Mouse (Mus musculus) brain, embryonic 14.5 days (tissue): ENCODE data around the gene Rps6ka4. TPM values are rescaled to one million over a fixed set of nuclear protein-coding genes. Genes with fewer than 3 reads are reported as not detected.

Experiments
- DNase-seq: peaks from one replicate; pipeline ENCODE4 v3.0.0-alpha.2; 2011; ENCODE audit warnings: low read depth
- CTCF ChIP-seq: fragments of 200-500 bp; IDR thresholded peaks from 2 replicates; pipeline ENCODE4 v1.5.1; 2012; ENCODE audit warnings: inconsistent platforms, mild to moderate bottlenecking, moderate library complexity, borderline replicate concordance; ENCODE audit not compliant: insufficient read depth, insufficient read length; ENCODE audit errors: extremely low read depth
- POLR2A ChIP-seq: fragments of 200-500 bp; IDR thresholded peaks from 2 replicates; pipeline ENCODE4 v1.6.1; 2012; ENCODE audit warnings: mild to moderate bottlenecking, inconsistent platforms, borderline replicate concordance; ENCODE audit not compliant: poor library complexity, insufficient read depth, insufficient read length, severe bottlenecking; ENCODE audit errors: extremely low read depth
- polyA plus RNA-seq: library from polyadenylated mRNA; depleted of rRNA; stranded (reverse); fragments of >200 nt; gene quantifications from 2 replicates; pipeline ENCODE4 v1.2.3, GENCODE M21; 2012

Rps6ka4 gene
- polyA plus RNA-seq, 1 experiment = 7.3 TPM

DNA sequence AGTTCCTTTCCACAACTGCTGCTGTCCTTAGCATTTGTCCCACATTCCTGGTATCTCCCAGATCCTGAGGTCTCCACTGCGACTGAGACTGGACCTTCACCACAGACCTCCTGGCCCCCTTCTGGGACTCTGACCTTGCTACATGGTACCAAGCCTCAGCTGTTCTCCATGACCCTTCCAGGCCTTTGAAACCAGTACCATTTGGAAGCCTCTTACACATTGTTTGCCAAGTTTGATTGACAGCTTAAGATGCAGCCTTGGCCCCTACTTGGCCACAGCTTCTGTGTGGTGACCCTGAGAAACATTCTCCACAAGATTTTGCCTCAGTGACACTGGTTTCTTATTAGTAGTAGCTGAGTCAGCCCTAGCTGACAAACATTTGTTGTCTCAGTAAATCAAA, 1.9 kb upstream of the Rps6ka4 start:
- TF ChIP-seq POLR2A (no peak), CTCF (no peak)
- no peak for DNase-seq

DNA sequence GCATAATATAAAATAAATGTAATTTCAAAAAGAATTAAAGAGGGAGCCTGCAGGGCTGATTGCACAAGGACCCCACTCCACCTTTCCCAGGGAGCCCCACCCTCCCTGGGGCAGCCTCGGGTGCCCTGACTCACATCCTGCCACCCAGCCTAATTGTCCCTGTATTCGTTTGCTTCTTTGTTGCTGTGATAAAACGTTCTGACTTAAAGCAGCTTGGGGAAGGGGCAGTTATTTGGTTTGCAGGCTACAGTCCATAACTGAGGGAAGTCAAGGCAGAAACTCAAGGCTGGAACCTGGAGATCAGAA, 809 bp upstream of the Rps6ka4 start:
- no peak for TF ChIP-seq POLR2A
- no peak for DNase-seq

DNA sequence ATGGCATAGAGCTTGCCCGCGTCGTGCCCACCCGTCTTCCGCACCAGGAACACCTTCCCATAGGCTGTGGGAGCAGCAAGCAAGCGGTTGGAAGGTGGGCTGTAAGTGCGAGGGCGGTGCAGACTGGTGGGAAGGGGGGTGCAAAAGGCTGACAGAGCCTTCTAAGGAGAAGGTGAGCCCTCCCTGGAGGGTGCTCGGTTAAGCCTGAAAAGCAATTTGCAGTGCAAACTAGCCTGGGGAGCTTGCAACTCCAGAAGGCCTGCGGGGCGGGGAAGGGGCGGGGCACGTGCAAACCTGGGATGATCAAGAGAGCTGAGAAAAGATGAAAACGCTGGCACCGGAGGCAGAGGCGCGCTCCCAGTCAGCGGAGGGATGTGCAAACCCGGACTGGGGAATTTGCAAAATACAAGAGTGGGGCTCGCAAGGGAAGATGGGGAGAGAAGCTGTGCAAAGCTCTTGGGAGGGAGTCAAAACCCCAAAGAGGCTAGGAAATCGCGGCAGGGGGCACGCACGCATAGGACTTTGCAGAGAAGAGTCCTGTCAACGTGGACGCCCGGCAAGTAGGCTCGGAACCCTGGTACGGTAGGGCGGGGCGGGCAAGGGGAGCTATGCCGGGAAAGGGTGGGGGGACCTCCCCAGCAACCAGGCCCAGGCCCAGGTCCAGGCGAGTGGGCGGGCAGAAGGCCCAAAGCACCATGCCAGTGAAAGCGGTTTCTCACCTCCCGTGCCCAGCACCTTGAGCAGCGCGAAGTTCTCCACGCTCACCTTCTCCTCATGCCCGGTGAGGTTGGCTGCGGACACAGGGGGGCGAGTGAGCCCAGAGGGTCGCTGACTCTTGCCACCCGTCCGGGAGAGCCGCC, 591 bp downstream of the Rps6ka4 start:
- TF ChIP-seq POLR2A = no peak
- no peak for TF ChIP-seq CTCF
- peak; percentile 75 for DNase-seq

DNA sequence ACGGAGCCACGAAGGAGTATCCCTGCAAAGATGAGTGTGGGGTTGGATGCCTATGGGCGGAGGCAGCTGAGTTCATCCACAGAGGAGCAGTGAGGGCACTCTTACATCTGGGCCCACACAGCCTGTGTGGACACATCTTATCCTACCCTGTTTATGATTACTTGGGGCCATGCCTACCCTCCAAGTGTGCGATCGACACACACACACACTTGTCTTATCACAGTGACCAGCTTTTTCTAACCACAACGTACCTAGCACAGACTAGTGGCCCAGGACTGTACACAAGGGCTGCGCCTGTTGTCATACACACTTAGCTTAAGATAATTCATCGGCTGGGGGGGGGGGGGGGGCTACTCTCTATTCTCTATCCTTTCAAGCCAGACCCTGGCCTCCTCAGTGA, 8.1 kb downstream of the Rps6ka4 start:
- TF ChIP-seq POLR2A (no peak), CTCF (no peak)
- no peak for DNase-seq

DNA sequence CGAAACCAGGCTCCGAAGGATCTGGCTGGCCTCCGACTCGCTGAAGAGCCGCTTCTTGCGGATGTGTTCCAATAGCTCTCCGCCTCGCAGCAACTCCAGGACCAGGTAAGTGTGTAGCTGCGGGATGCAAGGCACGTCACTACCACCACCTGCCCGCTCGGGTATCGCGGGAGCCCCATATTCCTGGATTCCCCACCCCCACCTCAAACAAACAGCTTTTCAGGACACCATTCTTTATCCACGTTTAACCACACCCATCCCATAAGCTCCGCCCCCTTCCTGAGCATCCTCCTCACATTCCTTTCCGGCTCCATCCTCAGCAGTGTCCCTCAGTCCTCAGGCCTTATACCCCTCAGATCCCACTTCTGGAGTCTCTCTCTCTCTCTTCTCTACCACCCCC, 9.1 kb downstream of the Rps6ka4 start:
- peak; percentile 52 for DNase-seq
- no peak for TF ChIP-seq POLR2A
- TF ChIP-seq CTCF = no peak

DNA sequence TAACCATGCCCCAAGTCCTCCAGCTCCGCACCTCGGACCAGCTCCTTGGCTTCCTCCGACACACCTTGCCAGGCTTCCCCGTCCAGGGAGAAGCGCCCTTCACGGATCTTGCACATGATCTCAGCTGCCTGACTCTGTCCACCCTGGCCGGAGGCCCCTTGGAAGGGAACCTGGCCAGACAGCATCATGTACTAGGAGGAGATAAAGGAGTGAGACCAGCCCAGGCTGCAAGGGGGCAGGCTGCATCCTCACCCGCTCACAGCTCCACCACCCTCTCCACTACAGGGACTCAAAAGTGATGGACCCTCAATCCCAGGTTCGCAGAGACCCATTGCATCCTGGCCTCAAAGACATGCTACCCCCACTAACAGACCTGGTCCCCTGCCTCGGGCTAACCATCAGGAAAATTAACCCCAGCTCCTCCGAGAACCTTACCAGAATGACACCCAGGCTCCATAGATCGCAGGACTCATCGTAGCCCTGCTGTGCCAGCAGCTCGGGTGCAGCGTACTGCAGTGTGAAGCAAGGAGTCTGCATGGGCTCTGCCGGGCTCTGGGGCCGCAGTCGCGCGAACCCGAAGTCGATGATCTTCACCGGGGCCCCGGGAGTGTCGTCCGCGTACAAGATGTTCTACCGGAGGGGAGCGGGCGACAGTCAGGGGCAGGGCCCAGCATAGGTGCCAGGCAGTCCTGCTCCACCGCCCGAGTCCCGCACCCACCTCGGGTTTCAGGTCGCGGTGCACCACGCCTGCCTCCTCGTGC, 9.7 kb downstream of the Rps6ka4 start:
- DNase-seq = no peak

DNA sequence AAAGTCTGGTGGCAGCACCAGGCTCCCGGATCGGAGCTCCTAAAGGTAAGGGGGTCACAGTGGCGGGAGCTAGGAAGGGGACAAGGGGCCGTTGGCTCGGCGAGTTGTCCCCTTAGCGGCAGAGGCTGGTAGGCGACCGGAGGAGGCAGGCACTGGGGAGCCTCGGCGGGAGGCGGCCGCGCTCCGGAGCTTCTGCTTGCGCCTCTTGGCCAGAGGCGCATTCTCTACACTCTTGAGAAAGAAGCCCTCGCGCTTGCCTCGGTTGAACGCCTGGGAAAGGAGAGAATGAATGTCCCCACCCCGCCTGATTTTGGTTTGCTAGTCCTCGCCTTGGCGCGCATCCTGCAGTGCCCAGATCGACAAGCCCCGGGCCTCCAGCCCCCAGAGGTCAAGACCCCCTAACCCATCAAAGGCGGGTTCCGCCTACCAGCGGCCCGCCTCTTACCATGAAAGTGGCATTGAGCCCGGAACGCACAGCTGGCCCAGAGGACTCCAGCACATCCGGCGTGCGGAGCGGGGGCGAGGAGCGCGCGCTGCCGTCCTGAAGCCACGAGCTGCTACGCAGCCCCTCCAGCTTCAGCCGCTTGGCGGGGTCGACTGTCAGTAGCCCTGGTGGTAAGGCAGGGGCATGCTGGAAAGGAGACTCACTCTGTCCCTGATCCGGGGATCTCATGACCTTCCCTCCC, 10.4 kb downstream of the Rps6ka4 start:
- peak; percentile 51 for DNase-seq

More for the DNA sequence above, 9.7 kb downstream of the Rps6ka4 start:
- no peak for TF ChIP-seq CTCF
- TF ChIP-seq POLR2A = no peak

DNA sequence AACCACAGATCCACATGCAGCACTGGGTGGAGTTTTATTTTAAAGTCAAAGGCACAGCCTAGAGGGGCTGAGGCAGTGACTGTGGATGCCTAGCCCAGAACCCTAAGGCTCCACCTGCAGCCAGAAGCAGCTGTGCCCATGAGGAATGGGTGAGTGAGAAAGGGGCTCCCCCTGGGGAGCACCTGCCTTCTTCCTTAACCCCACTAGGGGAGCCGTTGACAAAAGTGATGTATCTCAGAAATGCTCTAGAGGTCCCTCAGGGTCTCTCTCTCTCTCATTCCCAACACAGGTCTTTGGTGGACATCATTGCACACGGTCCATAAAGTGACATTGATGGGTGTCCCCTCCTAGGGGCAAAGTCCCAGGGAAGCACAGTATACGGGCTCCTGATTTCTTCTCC, 11.4 kb downstream of the Rps6ka4 start:
- peak; percentile 33; the same call in 1 of the 2 replicates for TF ChIP-seq CTCF
- TF ChIP-seq POLR2A = no peak
- DNase-seq = peak; percentile 8

More for the DNA sequence above, 10.4 kb downstream of the Rps6ka4 start:
- TF ChIP-seq CTCF (no peak), POLR2A (no peak)

DNA sequence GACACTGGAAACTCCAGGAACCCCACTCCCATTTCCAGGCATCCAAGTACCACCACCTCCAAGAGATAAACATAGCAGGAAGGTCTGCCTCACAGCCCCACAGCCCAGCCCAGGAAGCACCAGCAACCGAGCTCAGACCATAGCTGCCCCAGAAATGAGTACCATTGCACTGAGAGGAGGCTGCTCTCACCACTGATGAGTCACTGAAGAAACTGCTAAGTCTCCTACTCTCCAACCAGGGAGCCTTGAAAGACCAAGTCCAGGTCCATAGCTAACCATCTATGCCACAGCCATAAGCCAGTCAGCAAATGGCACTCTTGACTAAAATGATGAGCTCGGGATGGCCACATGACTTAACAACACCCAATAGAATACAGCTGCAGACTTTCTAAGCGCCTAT, 13.8 kb downstream of the Rps6ka4 start:
- DNase-seq = no peak
- TF ChIP-seq POLR2A (no peak), CTCF (no peak)

DNA sequence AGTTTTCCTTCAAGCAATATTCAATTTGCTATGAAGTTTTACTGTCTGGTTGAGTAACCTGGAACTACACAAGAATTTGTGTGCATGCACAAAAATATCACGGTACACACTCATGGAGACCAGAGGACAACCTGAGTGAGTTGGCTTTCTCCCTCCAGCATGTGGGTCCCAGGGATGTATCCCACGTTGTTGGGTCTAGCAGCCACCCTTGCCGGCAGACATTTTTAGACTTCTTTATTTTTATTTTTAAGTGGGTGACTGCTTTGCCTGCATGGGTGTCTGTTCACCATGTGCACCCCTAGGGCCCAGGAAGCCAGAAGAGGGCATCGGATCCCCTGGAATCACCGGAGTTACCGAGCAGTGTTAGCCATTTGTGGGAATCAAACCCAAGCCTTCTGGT, 15.1 kb downstream of the Rps6ka4 start:
- no peak for TF ChIP-seq CTCF
- TF ChIP-seq POLR2A = no peak
- no peak for DNase-seq

DNA sequence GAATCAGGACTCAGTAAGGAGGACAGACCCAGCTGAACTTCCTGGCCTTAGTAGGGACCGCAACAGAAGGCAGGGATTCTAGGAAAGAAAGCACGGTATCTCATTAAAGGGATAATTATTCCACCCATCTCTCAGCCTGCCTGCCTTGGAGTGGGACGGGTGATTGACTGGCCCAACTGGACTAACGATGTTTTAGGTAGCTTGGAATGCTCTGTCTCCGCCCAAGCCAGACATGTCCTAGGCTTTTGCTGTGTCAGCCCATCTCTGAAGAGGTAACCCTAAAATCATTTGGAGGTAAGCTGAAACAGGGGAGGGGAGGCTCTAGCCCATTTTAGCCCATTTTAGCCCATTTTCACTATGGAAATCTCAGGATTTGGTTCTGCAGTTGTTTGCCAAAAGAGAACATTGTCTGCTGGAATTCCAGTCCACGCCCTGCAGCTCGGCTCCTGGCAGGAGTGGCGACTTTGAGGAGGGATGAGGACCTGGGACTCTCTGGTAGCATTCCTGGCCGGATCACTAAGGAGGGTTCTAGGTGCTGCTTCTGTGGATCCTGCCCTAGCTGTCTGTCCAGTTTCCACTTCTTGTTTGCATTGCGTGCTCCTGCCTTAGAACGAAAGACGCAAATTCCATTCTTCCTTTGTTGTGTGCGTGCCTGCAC, 19.8 kb downstream of the Rps6ka4 start:
- TF ChIP-seq CTCF = no peak
- no peak for TF ChIP-seq POLR2A
- DNase-seq = no peak
